Mouse (Mus musculus) central nervous system, embryonic 11.5 days (tissue): ENCODE results near the gene Zfp335. TPM values are rescaled to one million over a fixed set of nuclear protein-coding genes. Genes with fewer than 3 reads are reported as not detected.

Experiments
- polyA plus RNA-seq: library from polyadenylated mRNA; depleted of rRNA; stranded (reverse); fragments of >200 nt; gene quantifications from 2 replicates; pipeline ENCODE4 v1.2.3, GENCODE M21; 2012; rRNA removed

Gene Zfp335
- 18.2 and 29.1 TPM in 2 replicates for polyA plus RNA-seq

DNA sequence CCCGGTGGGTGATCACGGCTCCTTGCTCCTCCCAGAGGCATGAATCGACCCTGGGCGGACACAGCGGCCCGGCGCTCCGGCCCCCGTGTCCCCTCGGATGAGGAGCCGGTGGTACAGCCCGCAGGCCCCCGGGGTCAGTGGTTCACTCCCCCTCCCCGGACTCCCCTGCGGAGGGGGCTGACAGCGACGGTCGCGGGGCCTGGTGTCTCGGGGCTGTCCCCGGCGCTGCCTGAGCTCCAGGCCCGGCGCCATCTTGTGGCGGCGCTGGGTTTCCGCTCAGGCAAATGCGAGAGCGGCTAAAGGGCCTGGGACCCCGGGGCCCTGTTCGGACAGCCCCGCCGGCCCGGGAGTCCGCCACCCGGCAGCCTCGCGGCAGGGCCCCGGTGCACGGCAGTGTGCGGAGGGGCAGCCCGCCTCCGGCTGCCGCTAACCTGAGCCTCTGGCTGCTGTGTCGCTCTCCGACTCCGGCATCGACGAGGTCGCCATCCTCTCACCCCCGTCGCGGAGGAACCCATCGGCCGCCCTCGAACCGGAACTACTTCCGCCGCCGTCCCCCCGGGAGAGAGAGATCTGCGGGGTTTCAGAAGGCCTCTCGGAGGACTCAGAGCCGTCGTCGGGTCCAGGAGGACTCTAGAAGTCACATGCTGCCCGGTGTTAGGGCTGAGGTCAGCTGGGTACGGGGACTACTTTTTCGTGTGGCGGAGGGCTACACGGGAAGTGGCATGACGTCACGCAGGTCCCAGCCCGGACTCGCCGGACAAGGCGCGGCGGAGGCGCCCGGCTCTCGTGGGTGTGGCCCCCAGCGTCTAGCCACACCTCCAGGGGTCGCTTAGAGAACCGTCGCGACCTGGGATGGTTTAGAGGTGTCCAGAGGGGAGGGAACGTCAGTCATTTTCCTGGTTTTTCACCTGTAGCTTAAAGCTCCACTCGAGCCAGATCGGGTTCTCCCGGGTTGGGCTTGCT is at the start of gene Zfp335:
Gene Zfp335, minus strand, starts transcription at position 672 of the 963 bp plus-strand sequence.

DNA sequence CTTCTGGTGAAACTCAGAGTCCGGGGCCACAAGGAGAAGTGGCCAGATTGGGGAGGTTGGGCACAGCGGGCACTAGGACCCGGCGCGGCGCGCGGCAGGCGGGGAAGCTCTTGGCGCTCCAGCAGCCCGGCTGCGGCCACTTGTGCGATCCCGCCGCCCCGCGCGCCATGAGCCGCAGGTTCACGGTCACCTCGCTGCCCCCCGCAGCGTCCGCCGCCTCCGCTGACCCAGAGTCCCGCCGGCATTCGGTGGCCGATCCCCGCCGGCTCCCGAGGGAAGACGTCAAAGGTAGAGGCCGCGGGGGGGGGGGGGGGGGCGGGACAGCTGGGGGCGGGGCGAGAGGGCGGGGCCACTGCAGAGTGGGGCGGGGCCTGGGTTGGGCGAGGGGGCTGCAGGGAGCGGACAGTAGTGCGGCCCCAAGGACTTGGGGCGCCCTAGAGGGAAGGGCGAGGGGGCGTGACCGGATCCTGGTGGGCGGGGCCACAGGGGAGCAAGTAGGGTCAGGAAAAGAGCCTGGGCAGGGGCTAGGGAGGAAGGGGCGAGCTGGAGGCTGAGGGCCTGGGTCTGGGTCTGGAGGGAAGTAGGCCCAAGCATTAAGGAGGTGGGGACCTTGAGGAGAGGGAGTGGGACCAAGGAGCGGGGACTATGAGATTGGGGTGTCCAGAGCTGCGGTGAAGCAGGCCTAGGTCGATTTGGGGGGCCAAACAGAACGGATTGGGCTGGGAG is 49.3 kb upstream of the Zfp335 start, which contains the start of gene Slc12a5:
Gene Slc12a5, plus strand, starts transcription at position 87 of the 726 bp plus-strand sequence.

GRCm38 (mm10) chr2:164940140-164940830 is 28.7 kb upstream of the Zfp335 start, which contains the start of gene Mmp9:
Gene Mmp9, plus strand, starts transcription at chr2:164940780.

GRCm38 (mm10) chr2:164879228-164879567 is 32.4 kb downstream of the Zfp335 start, which contains the start of gene Pcif1:
Gene Pcif1, plus strand, starts transcription at chr2:164879304.

DNA sequence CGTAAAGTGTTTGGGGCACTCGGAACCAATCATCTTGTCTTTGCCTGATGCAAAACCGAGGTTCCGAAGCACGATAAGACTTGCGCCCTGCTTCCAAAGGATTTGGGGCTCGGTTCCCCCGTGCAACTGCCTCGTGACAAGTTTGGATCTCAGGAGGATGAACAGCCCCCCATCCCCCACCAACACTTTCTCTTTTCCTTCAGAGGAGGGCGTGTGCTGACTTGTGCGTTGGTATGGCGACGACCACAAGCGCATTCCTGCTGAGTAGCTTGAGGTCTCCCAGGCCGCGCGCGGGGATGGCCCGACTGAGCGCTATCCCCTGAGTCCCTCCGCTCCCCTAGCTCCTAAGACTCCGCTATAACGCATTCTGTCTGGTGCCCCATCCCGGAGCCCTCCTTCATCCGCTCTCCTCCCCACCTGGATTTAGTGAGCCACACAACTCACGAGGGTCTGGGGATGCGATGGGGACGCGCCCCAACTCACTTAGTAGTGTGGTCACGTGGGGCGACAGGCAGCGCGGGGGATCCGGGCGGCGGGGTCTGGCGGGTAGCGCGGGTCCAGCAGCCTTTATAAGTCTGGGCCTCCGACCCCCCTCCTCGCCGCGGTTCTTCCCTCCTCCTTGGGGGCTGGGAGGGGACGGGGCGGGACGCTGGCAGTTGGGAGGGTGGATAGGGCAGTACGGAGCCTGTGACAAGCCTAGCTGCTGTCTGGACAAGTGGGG is 54.3 kb downstream of the Zfp335 start, which contains the start of gene Pltp:
Gene Pltp, minus strand, starts transcription at position 611 of the 721 bp plus-strand sequence.

Other genes with a start within 250 kb of the Zfp335 start
- gene Wfdc11, start 237.7 kb downstream of the Zfp335 start, polyA plus RNA-seq, result not detected in 2 replicates
- 0.06 and 0.20 TPM in 2 replicates for gene Wfdc13, start 226.7 kb downstream of the Zfp335 start, polyA plus RNA-seq
- not detected in 2 replicates for gene Spint4, start 213.3 kb downstream of the Zfp335 start, polyA plus RNA-seq
- not detected in 2 replicates for gene Spint5, start 196.5 kb downstream of the Zfp335 start, polyA plus RNA-seq
- gene Wfdc3, start 165.8 kb downstream of the Zfp335 start, polyA plus RNA-seq, result 0.35 and 0.89 TPM in 2 replicates
- 62.3 and 91.0 TPM in 2 replicates for gene Dnttip1, start 165.8 kb downstream of the Zfp335 start, polyA plus RNA-seq
- gene Ube2c, start 141.9 kb downstream of the Zfp335 start, polyA plus RNA-seq, result 340 and 341 TPM in 2 replicates
- gene Tnnc2, start 131.8 kb downstream of the Zfp335 start, polyA plus RNA-seq, result 1.6 and 29.6 TPM in 2 replicates
- gene Snx21, start 125.9 kb downstream of the Zfp335 start, polyA plus RNA-seq, result 9.0 and 10.5 TPM in 2 replicates
- gene Acot8, start 106.9 kb downstream of the Zfp335 start, polyA plus RNA-seq, result 19.5 and 26.6 TPM in 2 replicates
- 4.5 and 6.2 TPM in 2 replicates for gene Zswim3, start 106.7 kb downstream of the Zfp335 start, polyA plus RNA-seq
- 6.0 and 9.0 TPM in 2 replicates for gene Zswim1, start 89.1 kb downstream of the Zfp335 start, polyA plus RNA-seq
- gene Spata25, start 83.2 kb downstream of the Zfp335 start, polyA plus RNA-seq, result 0.35 TPM in 1 of 2 replicates, not detected in the other
- 69.6 and 100 TPM in 2 replicates for gene Ctsa, start 78.9 kb downstream of the Zfp335 start, polyA plus RNA-seq
- 5.9 and 6.0 TPM in 2 replicates for gene Neurl2, start 78.3 kb downstream of the Zfp335 start, polyA plus RNA-seq
- gene Pltp, start 54.0 kb downstream of the Zfp335 start, polyA plus RNA-seq, result 42.5 and 58.0 TPM in 2 replicates
- gene Pcif1, start 32.5 kb downstream of the Zfp335 start, polyA plus RNA-seq, result 40.0 and 53.1 TPM in 2 replicates
- 1.2 and 1.6 TPM in 2 replicates for gene Mmp9, start 29.0 kb upstream of the Zfp335 start, polyA plus RNA-seq
- gene Slc12a5, start 49.0 kb upstream of the Zfp335 start, polyA plus RNA-seq, result 12.9 and 13.2 TPM in 2 replicates
- 89.9 and 97.7 TPM in 2 replicates for gene Ncoa5, start 123.1 kb upstream of the Zfp335 start, polyA plus RNA-seq
- 7.3 and 10.2 TPM in 2 replicates for gene Cd40, start 143.9 kb upstream of the Zfp335 start, polyA plus RNA-seq
- not detected in 2 replicates for gene 1700025C18Rik, start 179.0 kb upstream of the Zfp335 start, polyA plus RNA-seq